Mouse (Mus musculus) spleen, embryonic (tissue): ENCODE data around the gene Krt72.

Experiments used
- CTCF ChIA-PET: fragments of 350-600 bp; sonication (Branson Sonifier 250); formaldehyde crosslinking; loops from one replicate; lab custom pipeline; 2022; lab: Charles Lee

The Krt72 gene

GRCm38 (mm10) chr15:101786360-101786759, at the start of gene Krt72:
Gene Krt72 (minus strand): TSS chr15:101786460.
- CTCF ChIA-PET = no interaction called here

- CTCF ChIA-PET = no interaction called here
Measured at GRCm38 (mm10) chr15:101834784-101835328, 48.6 kb upstream of the Krt72 start.

GRCm38 (mm10) chr15:101833131-101833530, 46.9 kb upstream of the Krt72 start:
- CTCF ChIA-PET = no interaction called here

GRCm38 (mm10) chr15:101829441-101829840, 43.2 kb upstream of the Krt72 start:
- CTCF ChIA-PET = no interaction called here

GRCm38 (mm10) chr15:101821786-101822185, 35.5 kb upstream of the Krt72 start:
- CTCF ChIA-PET = interaction anchor here (0.7 kb wide), 1 partner anchor 411 kb away, joined by 4 read pairs; the partner anchor contains the start of gene Krt7

GRCm38 (mm10) chr15:101817875-101818274, 31.6 kb upstream of the Krt72 start, which contains the start of gene Krt2:
Gene Krt2 (minus strand): TSS chr15:101818169.
- CTCF ChIA-PET = no interaction called here

- CTCF ChIA-PET = no interaction called here
Measured at GRCm38 (mm10) chr15:101803052-101803822, 17.0 kb upstream of the Krt72 start.

GRCm38 (mm10) chr15:101802296-101802835, 16.1 kb upstream of the Krt72 start, which contains the start of gene Krt73:
Gene Krt73 (minus strand): TSS chr15:101802346.
- CTCF ChIA-PET = no interaction called here

GRCm38 (mm10) chr15:101790867-101791266, 4.6 kb upstream of the Krt72 start:
- CTCF ChIA-PET = no interaction called here

- CTCF ChIA-PET = no interaction called here
Measured at GRCm38 (mm10) chr15:101773420-101773819, 12.8 kb downstream of the Krt72 start.

GRCm38 (mm10) chr15:101772711-101773081, 13.6 kb downstream of the Krt72 start:
- CTCF ChIA-PET = no interaction called here

GRCm38 (mm10) chr15:101772080-101772710, 14.1 kb downstream of the Krt72 start:
- CTCF ChIA-PET = no interaction called here

GRCm38 (mm10) chr15:101770226-101770625, 16.0 kb downstream of the Krt72 start:
- CTCF ChIA-PET = no interaction called here

- CTCF ChIA-PET = no interaction called here
Measured at GRCm38 (mm10) chr15:101742711-101743110, 43.5 kb downstream of the Krt72 start, which contains the start of gene Krt71. Gene Krt71 (minus strand): TSS chr15:101743109.

- CTCF ChIA-PET = no interaction called here
Measured at GRCm38 (mm10) chr15:101737786-101738185, 48.5 kb downstream of the Krt72 start.

GRCm38 (mm10) chr15:101730653-101731052, 55.6 kb downstream of the Krt72 start:
- CTCF ChIA-PET = no interaction called here
